Mouse (Mus musculus): ENCODE measurements at regions not wholly inside any gene's neighbourhood (a gene's known extent, or its start where the extent isn't known, plus 50 kb on each side); places are given as distances from the start of the nearest gene placed in this dataset.

- DNase-seq, result peak; percentile 27
Measured at GRCm38 (mm10) chr17:92608017-92608416, 590.8 kb upstream of the Adcyap1 start.

DNA sequence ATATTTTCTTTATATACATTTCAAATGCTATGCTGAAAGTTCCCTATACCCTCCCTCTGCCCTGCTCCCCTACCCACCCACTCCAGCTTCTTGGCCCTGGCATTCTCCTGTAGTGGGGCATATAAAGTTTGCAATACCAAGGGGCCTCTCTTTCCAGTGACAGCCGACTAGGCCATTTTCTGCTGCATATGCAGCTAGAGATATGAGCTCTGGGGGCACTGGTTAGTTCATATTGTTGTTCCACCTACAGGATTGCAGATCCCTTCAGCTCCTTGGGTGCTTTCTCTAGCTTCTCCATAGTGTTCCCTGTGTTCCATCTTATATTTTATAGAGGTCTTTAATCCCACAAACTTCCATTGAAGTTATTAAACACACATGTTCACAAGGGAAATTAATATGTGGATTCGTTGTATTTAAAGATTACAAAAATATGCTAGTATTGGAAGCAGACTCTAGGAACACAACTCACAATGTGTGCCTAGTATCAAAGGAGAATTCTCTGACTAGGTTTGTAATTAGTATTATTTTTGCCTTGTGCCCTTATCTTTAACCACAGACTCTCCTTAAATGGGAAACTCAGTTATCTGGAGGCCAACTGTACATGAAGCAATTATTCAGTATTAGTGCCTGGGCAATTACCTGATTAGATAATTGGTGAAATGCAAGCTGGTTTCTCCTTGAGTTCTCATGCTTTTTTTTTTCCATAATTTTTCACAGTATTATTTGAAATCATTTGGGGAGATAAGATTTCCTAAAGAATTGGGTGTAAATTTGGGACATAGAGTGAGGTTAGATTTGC is 569.8 kb upstream of the Adcyap1 start:
- DNase-seq, result no peak

GRCm38 (mm10) chr17:92651264-92651663 is 547.6 kb upstream of the Adcyap1 start:
- no peak for DNase-seq
